1 mouse cellular context compared by ENCODE assay signal in genomic region chr2:155729158-155729645, GRCm38 (mm10).
TF ChIP-seq lines count a peak whose summit lies in the region.

TSS of gene Edem2 (minus strand) at chr2:155729475.

TF ChIP-seq in CH12.LX, 34 proteins besides CTCF, POLR2A, EP300 and RAD21 (continued from another document):
- TF ChIP-seq SMC3 (IDR thresholded peaks at IDR 0.05; ENCODE audit: low read depth, low read length) (no peak), TCF12 (IDR thresholded peaks at IDR 0.05; ENCODE audit: low read depth, low read length) (peak; percentile 66; the same call in 1 of the 2 replicates), USF1 (IDR thresholded peaks at IDR 0.05; ENCODE audit: low read depth, low read length) (no peak), UBTF (IDR thresholded peaks at IDR 0.05; ENCODE audit: low read depth, low read length) (no peak), ZC3H11A (IDR thresholded peaks at IDR 0.05; ENCODE audit: low read depth, low read length) (no peak), MYC (IDR thresholded peaks at IDR 0.05; ENCODE audit: low read depth, low read length) (peak; percentile 88), MAX (IDR thresholded peaks at IDR 0.05; ENCODE audit: low read length) (no peak; the same call in 1 of the 2 replicates), RCOR1 (conservative IDR thresholded peaks at IDR 0.05; ENCODE audit: low read depth, low read length) (no peak), CHD2 (IDR thresholded peaks at IDR 0.05; ENCODE audit: low read length) (no peak), KAT2A (IDR thresholded peaks at IDR 0.05; ENCODE audit: insufficient replicate concordance, low read length) (peak; percentile 97; the same call in 1 of the 2 replicates), MXI1 (IDR thresholded peaks at IDR 0.05; ENCODE audit: low read depth, low read length) (peak; percentile 73)
TF ChIP-seq in CH12.LX: peak in this region for 13.
